Mouse (Mus musculus) liver, embryonic 11.5 days (tissue): ENCODE measurements around the gene Eif4a1. TPM values are rescaled to one million over a fixed set of nuclear protein-coding genes. Genes with fewer than 3 reads are reported as not detected.
A peak's percentile ranks its signal among the peaks of the same experiment; 100 is the strongest.
"Not testable (repeated sequence)": the region's sequence is repeated elsewhere in the genome, so short reads cannot be mapped to it uniquely, and the experiment has no call there.

ENCODE experiments used
- ATAC-seq: fragments of 200-750 bp; cut with Nextera tagmentation; replicated peaks from 2 replicates; pipeline ENCODE4 v1.8.0; 2017; ENCODE audit warnings: moderate number of reproducible peaks, mild to moderate bottlenecking, moderate TSS enrichment, moderate library complexity; ENCODE audit not compliant: low FRiP score
- DNase-seq: peaks from one replicate; pipeline ENCODE4 v3.0.0-alpha.2; 2017; ENCODE audit warnings: low spot score
- H3K27ac ChIP-seq: fragments of 300-500 bp; sonication (generic); 2 replicates; pipeline ENCODE4 v1.5.1; 2014; ENCODE audit warnings: mild to moderate bottlenecking, low read depth, low read length, control low read depth
- H3K27me3 ChIP-seq: fragments of 300-500 bp; sonication (generic); replicated peaks from 2 replicates; pipeline ENCODE4 v1.6.1; 2014; ENCODE audit warnings: low read length, mixed read lengths; ENCODE audit not compliant: control insufficient read depth, insufficient read depth
- H3K36me3 ChIP-seq: fragments of 300-500 bp; sonication (generic); 2 replicates; pipeline ENCODE4 v1.6.1; 2014; ENCODE audit warnings: mild to moderate bottlenecking, low read length, moderate library complexity, mixed read lengths; ENCODE audit not compliant: control insufficient read depth, insufficient read depth
- H3K4me1 ChIP-seq: fragments of 300-500 bp; sonication (generic); replicated peaks from 2 replicates; pipeline ENCODE4 v1.6.1; 2014; ENCODE audit warnings: low read length, mixed read lengths; ENCODE audit not compliant: control insufficient read depth, insufficient read depth
- H3K4me2 ChIP-seq: fragments of 300-500 bp; sonication (generic); 2 replicates; pipeline ENCODE4 v1.6.1; 2014; ENCODE audit warnings: mild to moderate bottlenecking, control low read depth, moderate library complexity
- H3K4me3 ChIP-seq: fragments of 300-500 bp; sonication (generic); 2 replicates; pipeline ENCODE4 v1.5.1; 2014; ENCODE audit warnings: low read depth, low read length, control low read depth
- H3K9ac ChIP-seq: fragments of 300-500 bp; sonication (generic); 2 replicates; pipeline ENCODE4 v1.6.1; 2014; ENCODE audit warnings: low read depth, low read length, control low read depth
- H3K9me3 ChIP-seq: fragments of 300-500 bp; sonication (generic); 2 replicates; pipeline ENCODE4 v1.6.1; 2016; ENCODE audit warnings: low read length, inconsistent platforms, mixed read lengths; ENCODE audit not compliant: control insufficient read depth
- WGBS: fragments of 180-500 bp; shearing (Covaris S2); extraction: QIAGEN DNeasy Blood & Tissue Kit; methylation state at CpG from one replicate; pipeline ENCODE4 v1.1.7; 2014; 5-methylcytosine and 5-hydroxymethylcytosine counted together
- polyA plus RNA-seq: library from polyadenylated mRNA; unstranded; fragments of >200 nt; fragmentation: Nextera tagmentation; extraction: Ambion mirVana; gene quantifications from 2 replicates; pipeline ENCODE4 v1.2.1, GENCODE M21; 2014

Gene Eif4a1
- polyA plus RNA-seq, 1 experiment from 2014 or later: 755 TPM

GRCm38 (mm10) chr11:69704613-69705010 lies 32.4 kb upstream of the Eif4a1 start:
- whole genome bisulfite sequencing: 32% methylated on average over 2 of the region's 2 CpGs

GRCm38 (mm10) chr11:69703814-69704612 lies 31.8 kb upstream of the Eif4a1 start:
- H3K27ac ChIP-seq: no peak overlapping the region; the same call in 1 of the 2 replicates
- no peak overlapping the region for H3K9ac ChIP-seq
- H3K4me1 ChIP-seq: peaks cover 3% of the 10 kb centered on the region; the same call in 1 of the 2 replicates
- H3K4me2 ChIP-seq: no peak overlapping the region
- 60% methylated on average over 8 of the region's 8 CpGs for WGBS
- no peak overlapping the region for H3K4me3 ChIP-seq
- no peaks in the 10 kb centered on the region for H3K27me3 ChIP-seq
- no peaks in the 10 kb centered on the region for H3K9me3 ChIP-seq
- no peaks in the 10 kb centered on the region for H3K36me3 ChIP-seq
- ATAC-seq (no peak), DNase-seq (no peak)

More at GRCm38 (mm10) chr11:69704613-69705010, 32.4 kb upstream of the Eif4a1 start:
- Histone ChIP-seq H3K4me1 (peaks cover 5% of the 10 kb centered on the region), H3K4me3 (no peak overlapping the region), H3K9ac (no peak overlapping the region), H3K27ac (no peak overlapping the region), H3K9me3 (no peaks in the 10 kb centered on the region), H3K4me2 (no peak overlapping the region), H3K36me3 (no peaks in the 10 kb centered on the region), H3K27me3 (no peaks in the 10 kb centered on the region)
- DNase-seq (no peak), ATAC-seq (no peak)

- ATAC-seq, H3K9ac ChIP-seq, H3K27ac ChIP-seq, H3K36me3 ChIP-seq, H3K4me2 ChIP-seq, H3K4me1 ChIP-seq, H3K4me3 ChIP-seq, DNase-seq, H3K9me3 ChIP-seq, H3K27me3 ChIP-seq: not testable (repeated sequence)
- WGBS: 78% methylated on average over 2 of the region's 3 CpGs
Observed at GRCm38 (mm10) chr11:69703381-69703780, 31.2 kb upstream of the Eif4a1 start.

GRCm38 (mm10) chr11:69702886-69703285 lies 30.7 kb upstream of the Eif4a1 start:
- not testable (repeated sequence) for ATAC-seq, H3K4me1 ChIP-seq, H3K4me3 ChIP-seq, H3K36me3 ChIP-seq, H3K4me2 ChIP-seq, H3K27me3 ChIP-seq, H3K27ac ChIP-seq, H3K9ac ChIP-seq, H3K9me3 ChIP-seq, DNase-seq
- 94% methylated on average over 9 of the region's 10 CpGs for WGBS

GRCm38 (mm10) chr11:69699595-69699994 lies 27.4 kb upstream of the Eif4a1 start:
- no peak overlapping the region for H3K4me3 ChIP-seq
- H3K27me3 ChIP-seq: no peaks in the 10 kb centered on the region
- no peak for DNase-seq
- H3K9me3 ChIP-seq: no peaks in the 10 kb centered on the region
- H3K4me1 ChIP-seq: peaks cover 12% of the 10 kb centered on the region
- no peak overlapping the region for H3K9ac ChIP-seq
- WGBS: 18% methylated on average over 1 of the region's 1 CpGs
- H3K4me2 ChIP-seq: no peak overlapping the region
- H3K27ac ChIP-seq: no peak overlapping the region
- H3K36me3 ChIP-seq: no peaks in the 10 kb centered on the region
- no peak for ATAC-seq

- no peak for DNase-seq
- no peak for ATAC-seq
- Histone ChIP-seq H3K4me3 (no peak overlapping the region), H3K9me3 (no peaks in the 10 kb centered on the region), H3K9ac (no peak overlapping the region), H3K4me2 (no peak overlapping the region), H3K27ac (no peak overlapping the region), H3K27me3 (no peaks in the 10 kb centered on the region), H3K4me1 (peaks cover 12% of the 10 kb centered on the region), H3K36me3 (no peaks in the 10 kb centered on the region)
- 66% methylated on average over 5 of the region's 5 CpGs for WGBS
Observed at GRCm38 (mm10) chr11:69698574-69698973, 26.4 kb upstream of the Eif4a1 start.

- H3K9me3 ChIP-seq: no peaks in the 10 kb centered on the region
- H3K4me2 ChIP-seq: no peak overlapping the region
- H3K36me3 ChIP-seq: no peaks in the 10 kb centered on the region
- peaks cover 16% of the 10 kb centered on the region for H3K4me1 ChIP-seq
- no peak overlapping the region for H3K27ac ChIP-seq
- WGBS: 83% methylated on average over 3 of the region's 3 CpGs
- H3K27me3 ChIP-seq: no peaks in the 10 kb centered on the region
- DNase-seq (no peak), ATAC-seq (no peak)
- no peak overlapping the region for H3K4me3 ChIP-seq
- H3K9ac ChIP-seq: no peak overlapping the region
Observed at GRCm38 (mm10) chr11:69697396-69697795, 25.2 kb upstream of the Eif4a1 start.

GRCm38 (mm10) chr11:69695361-69696181 lies 23.3 kb upstream of the Eif4a1 start, which contains the start of the genes Tnfsf12 and Tnfsfm13:
TSS of gene Tnfsf12 (minus strand) at chr11:69695849.
TSS of gene Tnfsfm13 (minus strand) at chr11:69696098.
- Histone ChIP-seq H3K9ac (peak within 1 kb of the TSS; percentile 63), H3K36me3 (no peaks in the 10 kb centered on the region), H3K4me2 (peak within 1 kb of the TSS; percentile 77), H3K27ac (peak within 1 kb of the TSS; percentile 64), H3K4me3 (peak within 1 kb of the TSS; percentile 53), H3K4me1 (peaks cover 17% of the 10 kb centered on the region), H3K9me3 (no peaks in the 10 kb centered on the region), H3K27me3 (no peaks in the 10 kb centered on the region)
- peak; percentile 72 for DNase-seq
- WGBS: 8% methylated on average over 36 of the region's 41 CpGs
- ATAC-seq: peak; percentile 54
